Mouse (Mus musculus): ENCODE data around the gene Cys1.
A peak's percentile ranks its signal among the peaks of the same experiment; 100 is the strongest.
"Not testable (repeated sequence)": the region's sequence is repeated elsewhere in the genome, so short reads cannot be mapped to it uniquely, and the experiment has no call there.

The Cys1 gene

DNA sequence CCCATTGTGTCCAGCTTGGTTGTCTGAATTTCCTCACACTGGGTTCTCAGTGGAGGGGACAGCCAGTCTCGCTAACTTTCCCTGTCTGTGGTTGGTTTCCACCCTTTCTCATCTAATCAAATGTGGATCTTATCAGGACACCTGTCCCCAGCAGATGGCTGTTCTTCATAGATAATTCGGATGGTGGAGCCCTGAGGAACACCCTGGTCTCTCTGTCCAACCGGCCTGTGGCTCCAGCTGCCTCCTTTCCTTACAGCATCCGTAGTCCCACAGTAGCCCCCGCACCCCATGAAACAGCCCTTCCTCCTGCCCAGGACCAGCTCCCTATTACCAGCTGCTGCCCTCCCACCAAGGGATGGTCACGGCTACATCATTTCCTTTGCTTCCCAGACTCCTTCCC, 35.7 kb downstream of the Cys1 start:
- no peak for DNase-seq (ENCODE audit: low spot score in 2 of 2)

GRCm38 (mm10) chr12:24644125-24644571, 37.5 kb downstream of the Cys1 start:
- no peak for DNase-seq (ENCODE audit: low spot score in 2 of 2)

- DNase-seq (ENCODE audit: low spot score in 2 of 2) = peak; percentile 71 to 88
These were observed 39.2 kb downstream of the Cys1 start for GRCm38 (mm10) chr12:24642370-24642802.

DNA sequence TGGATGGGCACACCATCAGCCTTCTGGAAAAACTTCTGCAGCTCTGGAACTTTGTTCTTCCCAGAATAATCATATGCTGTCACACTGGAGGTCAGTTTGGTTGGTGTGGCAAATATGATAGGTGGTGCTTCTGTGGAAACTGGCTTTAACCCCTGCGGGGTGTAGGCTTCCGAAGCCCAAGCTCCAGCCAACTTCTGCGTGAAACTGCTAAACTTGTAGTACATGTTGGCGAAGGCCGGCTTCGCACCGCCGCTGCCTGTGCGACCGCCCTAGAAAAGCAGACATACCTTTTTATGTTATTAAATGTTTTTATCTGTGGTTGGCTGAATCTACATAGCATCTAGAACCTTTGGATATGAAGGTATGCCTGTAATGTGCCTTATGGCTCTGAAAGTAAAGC, 42.8 kb downstream of the Cys1 start:
- DNase-seq (ENCODE audit: low spot score in 2 of 2) = not testable (repeated sequence)

GRCm38 (mm10) chr12:24634648-24635047, 47.0 kb downstream of the Cys1 start:
- no peak for DNase-seq (ENCODE audit: low spot score in 2 of 2)

- DNase-seq (ENCODE audit: low spot score in 2 of 2) = no peak
These were observed 47.4 kb downstream of the Cys1 start for GRCm38 (mm10) chr12:24634212-24634611.

GRCm38 (mm10) chr12:24633753-24634191, 47.8 kb downstream of the Cys1 start:
- no peak for DNase-seq (ENCODE audit: low spot score in 2 of 2)

DNA sequence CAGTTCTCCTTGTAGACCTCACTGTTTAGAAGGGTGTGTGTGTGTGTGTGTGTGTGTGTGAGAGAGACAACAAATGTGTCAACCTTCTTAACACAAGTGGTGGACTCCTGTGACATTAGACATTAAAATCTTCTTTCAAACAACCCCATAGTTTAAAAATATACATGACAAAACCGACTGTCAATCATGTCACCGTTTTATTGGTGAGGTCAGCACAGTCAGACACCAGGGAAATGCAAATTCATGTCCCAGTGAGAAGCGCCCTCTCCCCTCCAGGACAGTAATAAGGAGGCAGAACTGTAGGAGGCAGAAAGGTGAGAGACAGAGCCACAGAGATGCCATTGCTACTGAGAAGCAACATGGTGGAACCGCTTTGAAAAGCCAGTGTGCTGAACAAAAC, 49.2 kb downstream of the Cys1 start:
- no peak for DNase-seq (ENCODE audit: low spot score in 2 of 2)

DNA sequence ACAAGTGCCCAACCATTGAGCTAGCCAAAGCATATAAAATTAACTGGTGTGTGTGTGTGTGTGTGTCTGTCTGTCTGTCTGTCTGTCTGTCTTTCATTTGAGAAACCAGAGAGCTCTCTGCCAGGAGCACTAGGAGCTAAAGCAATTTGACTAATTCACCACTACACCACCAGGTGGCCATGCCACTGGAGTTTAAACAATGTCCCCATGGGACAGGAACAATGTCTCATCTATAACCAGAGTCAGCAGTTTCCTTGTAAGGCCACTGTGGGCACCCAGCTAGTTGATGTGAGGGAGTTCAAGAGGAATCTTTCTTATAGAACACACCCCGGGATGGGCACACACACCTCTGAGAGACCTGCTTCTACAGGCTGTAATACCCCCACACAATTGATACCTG, 51.4 kb downstream of the Cys1 start:
- no peak for DNase-seq (ENCODE audit: low spot score in 2 of 2)

DNA sequence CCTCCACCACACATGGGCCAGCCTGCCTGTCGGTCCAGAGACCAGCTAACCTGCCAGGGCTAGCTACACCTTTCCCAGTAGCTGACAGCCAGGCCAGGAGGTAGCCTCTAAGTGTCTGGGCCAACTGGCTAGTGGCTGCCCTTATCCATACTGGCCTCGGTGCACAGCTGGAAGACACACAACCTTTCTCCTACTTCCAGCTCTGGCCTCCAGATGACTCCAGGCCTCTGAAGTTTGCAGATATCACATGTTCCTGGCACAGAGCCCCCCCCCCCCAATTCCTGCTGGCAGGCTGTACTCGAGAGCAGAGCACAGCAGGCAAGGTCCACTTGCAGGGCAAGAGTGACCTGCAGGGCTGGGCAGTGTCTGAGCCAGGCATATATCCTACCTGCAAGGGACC, 54.4 kb downstream of the Cys1 start:
- no peak for DNase-seq (ENCODE audit: low spot score in 2 of 2)

DNA sequence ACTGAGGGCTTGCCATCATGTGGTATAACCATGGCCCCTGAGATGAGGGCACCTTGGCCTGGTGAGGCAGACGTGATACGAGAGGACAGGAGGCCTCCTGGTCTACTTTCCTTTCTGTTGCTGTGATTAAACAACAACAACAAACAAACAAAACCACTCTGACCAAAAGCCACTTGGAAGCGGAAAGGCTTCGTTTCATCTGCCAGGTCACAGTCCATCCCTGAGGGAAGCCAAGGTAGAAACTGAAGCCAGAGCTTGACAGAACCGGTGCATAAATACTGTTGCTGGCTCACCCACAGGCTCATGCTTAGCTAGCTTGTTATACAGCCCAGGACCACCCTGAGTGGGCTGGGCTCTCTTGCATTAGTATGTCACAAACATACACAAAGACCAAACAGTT, 55.2 kb downstream of the Cys1 start:
- DNase-seq (ENCODE audit: low spot score in 2 of 2) = no peak

DNA sequence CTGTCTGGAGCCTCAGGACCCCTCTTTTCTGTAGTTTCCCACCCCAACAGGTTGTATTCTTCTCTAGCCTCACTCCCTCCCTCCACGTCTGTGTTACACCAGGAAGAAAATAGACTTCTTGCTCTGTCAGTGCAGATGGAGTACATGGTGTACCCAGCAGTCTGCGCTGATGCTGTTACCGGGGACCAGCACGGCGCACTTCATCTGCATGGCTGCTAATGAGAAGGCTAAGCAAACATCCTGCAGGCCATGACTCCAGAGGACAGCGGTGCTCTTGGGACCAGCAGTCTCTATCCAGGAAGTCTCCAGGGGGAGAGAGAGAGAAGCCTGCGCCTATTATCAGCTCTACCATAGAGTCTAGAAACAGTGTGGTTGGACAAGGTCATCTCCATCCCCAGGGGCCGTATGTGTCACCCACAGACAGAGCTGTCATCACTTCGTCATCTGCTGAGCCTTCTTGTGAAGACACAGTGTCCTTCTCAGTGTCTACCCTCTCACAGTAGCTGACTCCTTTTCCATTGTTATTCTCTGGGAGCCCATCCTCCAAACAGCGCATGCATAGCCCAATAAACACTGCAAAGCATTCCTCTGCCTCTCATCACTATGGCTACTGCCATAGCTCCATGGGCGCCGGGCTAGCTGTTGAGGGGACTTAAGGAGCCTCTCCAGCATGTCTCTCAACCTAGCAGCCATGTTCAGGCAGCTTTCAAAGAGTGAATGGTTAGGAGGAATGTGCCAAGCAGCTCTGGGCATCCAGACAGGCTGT, 57.9 kb downstream of the Cys1 start:
- DNase-seq (ENCODE audit: low spot score in 2 of 2) = no peak

- no peak for DNase-seq (ENCODE audit: low spot score in 2 of 2)
These were observed 62.2 kb downstream of the Cys1 start for GRCm38 (mm10) chr12:24619436-24619835.

All from cerebellum, postnatal 4 days (tissue).